Comparison of ENCODE assay signal across 14 mouse cellular contexts in genomic region chr7:89336434-89336833, GRCm38 (mm10).
A peak's percentile ranks its signal among the peaks of the same experiment; 100 is the strongest.
DNase-seq lines count a peak whose midpoint lies in the region; ATAC-seq and TF ChIP-seq lines count a peak whose summit lies in the region.
"Had no signal": no experiment of that assay in that cellular context is flagged by ENCODE, and none has a peak within 500 bp of the region (broad histone marks: within the 10 kb centered on the region; RNA-seq: fewer than 3 reads in every experiment).

No protein-coding gene starts in this region.

- no peak for DNase-seq in heart, postnatal 25 days (ENCODE audit: low spot score)
- DNase-seq in liver, postnatal 0 days = no peak
- no peak for DNase-seq in liver, embryonic 11.5 days (ENCODE audit: low spot score)
- DNase-seq in stomach, postnatal 0 days (ENCODE audit: low spot score) = no peak
- DNase-seq in retina, postnatal 1 day = no peak
- DNase-seq: cerebellum, postnatal 10 days; heart, postnatal 36 days; kidney, postnatal 10 days; layer of hippocampus, postnatal 36 days; lung, postnatal 36 days; thymus, postnatal 14 days had no signal

- TF ChIP-seq CTCF in liver, postnatal 0 days (IDR thresholded peaks at IDR 0.05; ENCODE audit: low read depth) = no peak
- no peak for TF ChIP-seq CTCF in stomach, postnatal 0 days (IDR thresholded peaks at IDR 0.05; ENCODE audit: low read depth)

- H3K4me2 ChIP-seq in heart, embryonic 13.5 days = peak overlapping the region; percentile 90
- peak overlapping the region; percentile 97 for H3K4me2 ChIP-seq in liver, postnatal 0 days (ENCODE audit: low read depth, low read length)
- H3K4me2 ChIP-seq in liver, embryonic 11.5 days = no peak overlapping the region
- H3K4me2 ChIP-seq in stomach, postnatal 0 days (replicated peaks; ENCODE audit: low read depth) = peak overlapping the region; percentile 89; the same call in 1 of the 2 replicates

- H3K9me3 ChIP-seq in heart, embryonic 13.5 days = no peaks in the 10 kb centered on the region
- H3K9me3 ChIP-seq in liver, postnatal 0 days (ENCODE audit: low read length) = no peaks in the 10 kb centered on the region
- H3K9me3 ChIP-seq in liver, embryonic 11.5 days (ENCODE audit: control insufficient read depth, low read length) = no peaks in the 10 kb centered on the region
- no peaks in the 10 kb centered on the region for H3K9me3 ChIP-seq in stomach, postnatal 0 days (ENCODE audit: control insufficient read depth, low read length)
- H3K9me3 ChIP-seq: limb, embryonic 15.5 days had no signal

- H3K27me3 ChIP-seq in heart, embryonic 13.5 days (replicated peaks) = no peaks in the 10 kb centered on the region
- no peaks in the 10 kb centered on the region for H3K27me3 ChIP-seq in liver, postnatal 0 days (ENCODE audit: insufficient read depth, low read length)
- no peaks in the 10 kb centered on the region for H3K27me3 ChIP-seq in liver, embryonic 11.5 days (replicated peaks; ENCODE audit: control insufficient read depth, insufficient read depth, low read length)
- no peaks in the 10 kb centered on the region for H3K27me3 ChIP-seq in stomach, postnatal 0 days (ENCODE audit: control insufficient read depth, insufficient read depth, low read length)
- H3K27me3 ChIP-seq: limb, embryonic 15.5 days had no signal

- no peak for ATAC-seq in heart, embryonic 13.5 days (ENCODE audit: extremely low read depth, insufficient number of reproducible peaks, low FRiP score, low TSS enrichment)
- ATAC-seq in liver, postnatal 0 days = no peak
- no peak for ATAC-seq in liver, embryonic 11.5 days (replicated peaks; ENCODE audit: low FRiP score)
- 0 out of 2 replicates have a peak, but pooled peaks have one; percentile 8 for ATAC-seq in megakaryocyte-erythroid progenitor cell, adult 5-6 weeks (replicated peaks; ENCODE audit: low FRiP score, low TSS enrichment, poor library complexity, severe bottlenecking)
- no peak for ATAC-seq in stomach, postnatal 0 days (ENCODE audit: low FRiP score, low TSS enrichment)

- 26% methylated on average over 1 of the region's 1 CpGs for WGBS in heart, embryonic 13.5 days
- 60% methylated on average over 1 of the region's 1 CpGs for WGBS in liver, postnatal 0 days (ENCODE audit: insufficient replicate concordance)
- 78% methylated on average over 1 of the region's 1 CpGs for WGBS in liver, embryonic 11.5 days
- 76% methylated on average over 1 of the region's 1 CpGs for WGBS in stomach, postnatal 0 days

- intact Hi-C loops in heart, postnatal 25 days (cut with DNase I) = loop anchor here (5.0 kb wide), 2 partner anchors 39 to 69 kb away; no protein-coding TSS in a partner anchor

- no peaks in the 10 kb centered on the region for H3K36me3 ChIP-seq in heart, embryonic 13.5 days
- H3K36me3 ChIP-seq in liver, postnatal 0 days (replicated peaks; ENCODE audit: insufficient read depth, low read length) = no peaks in the 10 kb centered on the region
- H3K36me3 ChIP-seq in liver, embryonic 11.5 days (ENCODE audit: control insufficient read depth, insufficient read depth, low read length) = no peaks in the 10 kb centered on the region; the same call in 1 of the 2 replicates
- H3K36me3 ChIP-seq in stomach, postnatal 0 days (ENCODE audit: control insufficient read depth, insufficient read depth, low read length) = no peaks in the 10 kb centered on the region
- H3K36me3 ChIP-seq: limb, embryonic 15.5 days had no signal

- TF ChIP-seq EP300 in liver, postnatal 0 days (IDR thresholded peaks at IDR 0.05; ENCODE audit: low read depth) = no peak
- no peak for TF ChIP-seq EP300 in stomach, postnatal 0 days (optimal IDR thresholded peaks at IDR 0.05)

- peaks cover 36% of the 10 kb centered on the region for H3K4me1 ChIP-seq in heart, embryonic 13.5 days
- H3K4me1 ChIP-seq in liver, postnatal 0 days (ENCODE audit: insufficient read depth) = peaks cover 31% of the 10 kb centered on the region
- peaks cover 12% of the 10 kb centered on the region for H3K4me1 ChIP-seq in liver, embryonic 11.5 days (replicated peaks; ENCODE audit: control insufficient read depth, insufficient read depth, low read length)
- no peaks in the 10 kb centered on the region for H3K4me1 ChIP-seq in stomach, postnatal 0 days (replicated peaks; ENCODE audit: control insufficient read depth, insufficient read depth)

- no peak overlapping the region for H3K9ac ChIP-seq in heart, embryonic 13.5 days
- no peak overlapping the region for H3K9ac ChIP-seq in liver, postnatal 0 days (replicated peaks)
- no peak overlapping the region for H3K9ac ChIP-seq in liver, embryonic 11.5 days (ENCODE audit: low read depth, low read length)
- no peak overlapping the region for H3K9ac ChIP-seq in stomach, postnatal 0 days (ENCODE audit: low read length)
- H3K9ac ChIP-seq: limb, embryonic 15.5 days had no signal

- no peak overlapping the region for H3K27ac ChIP-seq in heart, embryonic 13.5 days (replicated peaks)
- H3K27ac ChIP-seq in liver, postnatal 0 days (ENCODE audit: low read depth) = no peak overlapping the region
- no peak overlapping the region for H3K27ac ChIP-seq in liver, embryonic 11.5 days (ENCODE audit: low read depth, low read length)
- no peak overlapping the region for H3K27ac ChIP-seq in stomach, postnatal 0 days (replicated peaks)
- H3K27ac ChIP-seq: limb, embryonic 15.5 days had no signal

- H3K4me3 ChIP-seq in heart, embryonic 13.5 days = no peak overlapping the region
- no peak overlapping the region for H3K4me3 ChIP-seq in liver, postnatal 0 days (ENCODE audit: low read depth, low read length)
- no peak overlapping the region for H3K4me3 ChIP-seq in liver, embryonic 11.5 days (ENCODE audit: low read depth, low read length)
- H3K4me3 ChIP-seq in stomach, postnatal 0 days (ENCODE audit: low read depth, low read length) = no peak overlapping the region
- H3K4me3 ChIP-seq: limb, embryonic 15.5 days had no signal
